Mouse (Mus musculus) mesoderm, embryonic 11.5 days (tissue): Measurements from ENCODE around the gene 4930564D02Rik.

ENCODE experiments used
- DNase-seq: peaks from one replicate; pipeline ENCODE4 v3.0.0-alpha.2; 2012; ENCODE audit warnings: low read depth, low spot score

4930564D02Rik gene

GRCm38 (mm10) chr3:105058627-105059513, 7.8 kb upstream of the 4930564D02Rik start:
- peak; percentile 91 for DNase-seq

- DNase-seq: no peak
Observed at GRCm38 (mm10) chr3:105059911-105060310, 6.7 kb upstream of the 4930564D02Rik start.

GRCm38 (mm10) chr3:105060992-105061391, 5.7 kb upstream of the 4930564D02Rik start:
- DNase-seq: peak; percentile 20

- DNase-seq: no peak
Observed at GRCm38 (mm10) chr3:105061496-105061895, 5.1 kb upstream of the 4930564D02Rik start.

GRCm38 (mm10) chr3:105061991-105062390, 4.7 kb upstream of the 4930564D02Rik start:
- no peak for DNase-seq

- no peak for DNase-seq
Observed at GRCm38 (mm10) chr3:105062676-105063075, 4.0 kb upstream of the 4930564D02Rik start.

- DNase-seq: no peak
Observed at GRCm38 (mm10) chr3:105070553-105070952, 3.9 kb downstream of the 4930564D02Rik start.

GRCm38 (mm10) chr3:105071251-105071650, 4.6 kb downstream of the 4930564D02Rik start:
- DNase-seq: no peak

GRCm38 (mm10) chr3:105072536-105072935, 5.9 kb downstream of the 4930564D02Rik start:
- DNase-seq: no peak

GRCm38 (mm10) chr3:105075796-105076195, 9.2 kb downstream of the 4930564D02Rik start:
- DNase-seq: no peak

GRCm38 (mm10) chr3:105078231-105078826, 11.7 kb downstream of the 4930564D02Rik start:
- DNase-seq: peak; percentile 81

- DNase-seq: no peak
Observed at GRCm38 (mm10) chr3:105087344-105087743, 20.7 kb downstream of the 4930564D02Rik start.

GRCm38 (mm10) chr3:105088638-105089037, 22.0 kb downstream of the 4930564D02Rik start:
- no peak for DNase-seq

- no peak for DNase-seq
Observed at GRCm38 (mm10) chr3:105090147-105090546, 23.5 kb downstream of the 4930564D02Rik start.

- DNase-seq: peak; percentile 40
Observed at GRCm38 (mm10) chr3:105090981-105091380, 24.3 kb downstream of the 4930564D02Rik start.

- DNase-seq: no peak
Observed at GRCm38 (mm10) chr3:105092721-105093505, 26.3 kb downstream of the 4930564D02Rik start.

- DNase-seq: no peak
Observed at GRCm38 (mm10) chr3:105094448-105094847, 27.8 kb downstream of the 4930564D02Rik start.

GRCm38 (mm10) chr3:105095026-105095425, 28.4 kb downstream of the 4930564D02Rik start:
- no peak for DNase-seq

GRCm38 (mm10) chr3:105097581-105097980, 30.9 kb downstream of the 4930564D02Rik start:
- no peak for DNase-seq

- DNase-seq: no peak
Observed at GRCm38 (mm10) chr3:105099526-105100269, 33.1 kb downstream of the 4930564D02Rik start.

GRCm38 (mm10) chr3:105100270-105100589, 33.6 kb downstream of the 4930564D02Rik start:
- DNase-seq: no peak
